Mouse (Mus musculus): Measurements from ENCODE around the gene Aldh3b2. TPM values are rescaled to one million over a fixed set of nuclear protein-coding genes. Genes with fewer than 3 reads are reported as not detected.

Aldh3b2 gene
- polyA plus RNA-seq, 1 experiment from 2014 or later, result 44.0 TPM

DNA sequence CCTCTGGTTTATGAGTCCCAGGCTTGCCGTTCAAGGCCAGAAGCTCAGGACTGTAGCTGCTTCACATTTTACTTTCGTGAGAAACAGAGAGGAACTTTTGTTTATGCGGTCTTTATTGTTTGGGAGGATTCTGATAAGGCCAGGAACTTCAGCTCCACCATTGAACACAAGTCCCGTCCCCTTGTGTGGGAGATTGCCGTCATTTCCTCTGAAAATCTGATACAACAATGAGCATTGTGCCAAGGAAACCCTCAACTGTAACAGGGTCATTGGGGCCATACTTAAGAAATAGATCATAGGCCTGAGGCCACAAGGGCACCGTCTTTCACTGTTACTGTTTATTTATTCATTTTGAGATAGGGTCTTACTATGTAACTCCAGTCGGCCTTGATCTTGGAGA is 51.1 kb downstream of the Aldh3b2 start:
- Histone ChIP-seq H3K9me3 (replicated peaks; ENCODE audit: control insufficient read depth, low read length) (no peaks in the 10 kb centered on the region; the same call in 1 of the 2 replicates), H3K4me3 (replicated peaks; ENCODE audit: low read length) (no peak overlapping the region), H3K4me1 (ENCODE audit: control insufficient read depth, insufficient read depth, low read length) (peaks cover 6% of the 10 kb centered on the region), H3K36me3 (ENCODE audit: control insufficient read depth, insufficient read depth, low read length) (no peaks in the 10 kb centered on the region), H3K27ac (ENCODE audit: low read length) (no peak overlapping the region), H3K4me2 (ENCODE audit: low read depth, low read length) (no peak overlapping the region), H3K9ac (ENCODE audit: low read length) (no peak overlapping the region), H3K27me3 (ENCODE audit: control insufficient read depth, insufficient read depth, low read length) (no peaks in the 10 kb centered on the region)
- no peak for ATAC-seq (ENCODE audit: insufficient read depth, low FRiP score)
- 62% methylated on average over 7 of the region's 7 CpGs for WGBS

DNA sequence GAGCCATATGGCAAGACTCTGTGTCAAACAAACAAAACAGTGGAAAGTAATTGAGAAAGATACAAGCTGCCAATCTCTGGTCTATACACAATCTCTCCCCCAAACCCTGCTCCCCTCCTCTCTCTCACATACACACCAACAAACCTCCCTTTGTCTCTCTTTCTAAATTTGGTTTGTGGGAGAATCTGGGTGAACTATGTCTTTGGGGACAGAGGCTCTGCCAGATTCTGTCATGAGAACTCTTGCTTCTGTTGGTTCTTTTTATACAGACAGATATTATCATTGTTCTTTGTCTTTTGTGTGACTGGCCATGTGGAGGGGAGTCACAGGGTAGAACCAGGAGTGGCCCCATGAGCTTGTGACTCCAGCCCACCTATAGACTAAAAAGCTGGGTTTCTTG is 55.4 kb downstream of the Aldh3b2 start:
- Histone ChIP-seq H3K36me3 (ENCODE audit: control insufficient read depth, insufficient read depth, low read length) (no peaks in the 10 kb centered on the region), H3K27me3 (ENCODE audit: control insufficient read depth, insufficient read depth, low read length) (no peaks in the 10 kb centered on the region), H3K9ac (ENCODE audit: low read length) (no peak overlapping the region), H3K4me2 (ENCODE audit: low read depth, low read length) (no peak overlapping the region), H3K9me3 (replicated peaks; ENCODE audit: control insufficient read depth, low read length) (no peaks in the 10 kb centered on the region; the same call in 1 of the 2 replicates), H3K4me3 (replicated peaks; ENCODE audit: low read length) (no peak overlapping the region), H3K4me1 (ENCODE audit: control insufficient read depth, insufficient read depth, low read length) (no peaks in the 10 kb centered on the region), H3K27ac (ENCODE audit: low read length) (no peak overlapping the region)
- no peak for ATAC-seq (ENCODE audit: insufficient read depth, low FRiP score)

Other genes starting within 250 kb of the Aldh3b2 start
- gene Kmt5b, start 204.9 kb upstream of the Aldh3b2 start, polyA plus RNA-seq (2015; fragmentation: Nextera tagmentation; extraction: Ambion mirVana), result 22.2 and 22.6 TPM in 2 replicates
- 42.2 and 44.4 TPM in 2 replicates for gene Chka, start 120.6 kb upstream of the Aldh3b2 start, polyA plus RNA-seq (2015; fragmentation: Nextera tagmentation; extraction: Ambion mirVana)
- gene Tcirg1, start 65.2 kb upstream of the Aldh3b2 start, polyA plus RNA-seq (2015; fragmentation: Nextera tagmentation; extraction: Ambion mirVana), result 43.1 and 46.6 TPM in 2 replicates
- 271 and 298 TPM in 2 replicates for gene Ndufs8, start 59.6 kb upstream of the Aldh3b2 start, polyA plus RNA-seq (2015; fragmentation: Nextera tagmentation; extraction: Ambion mirVana)
- gene Aldh3b1, start 42.5 kb upstream of the Aldh3b2 start, polyA plus RNA-seq (2015; fragmentation: Nextera tagmentation; extraction: Ambion mirVana), result 3.5 and 4.9 TPM in 2 replicates
- 25.6 and 29.9 TPM in 2 replicates for gene Unc93b1, start 37.1 kb upstream of the Aldh3b2 start, polyA plus RNA-seq (2015; fragmentation: Nextera tagmentation; extraction: Ambion mirVana)
- 0.39 and 0.92 TPM in 2 replicates for gene Aldh3b3, start 13.7 kb upstream of the Aldh3b2 start, polyA plus RNA-seq (2015; fragmentation: Nextera tagmentation; extraction: Ambion mirVana)
- gene Acy3, start 14.2 kb downstream of the Aldh3b2 start, polyA plus RNA-seq (2015; fragmentation: Nextera tagmentation; extraction: Ambion mirVana), result 7.8 and 10.2 TPM in 2 replicates
- 0.17 TPM in 1 of 2 replicates, not detected in the other for gene Tbx10, start 20.4 kb downstream of the Aldh3b2 start, polyA plus RNA-seq (2015; fragmentation: Nextera tagmentation; extraction: Ambion mirVana)
- gene Nudt8, start 28.3 kb downstream of the Aldh3b2 start, polyA plus RNA-seq (2015; fragmentation: Nextera tagmentation; extraction: Ambion mirVana), result 30.5 and 31.3 TPM in 2 replicates
- 2.8 and 3.4 TPM in 2 replicates for gene Gm49405, start 28.3 kb downstream of the Aldh3b2 start, polyA plus RNA-seq (2015; fragmentation: Nextera tagmentation; extraction: Ambion mirVana)
- 3.8 and 4.8 TPM in 2 replicates for gene Doc2g, start 31.0 kb downstream of the Aldh3b2 start, polyA plus RNA-seq (2015; fragmentation: Nextera tagmentation; extraction: Ambion mirVana)
- gene Ndufv1, start 40.5 kb downstream of the Aldh3b2 start, polyA plus RNA-seq (2015; fragmentation: Nextera tagmentation; extraction: Ambion mirVana), result 222 and 223 TPM in 2 replicates
- 793 and 833 TPM in 2 replicates for gene Gstp1, start 65.7 kb downstream of the Aldh3b2 start, polyA plus RNA-seq (2015; fragmentation: Nextera tagmentation; extraction: Ambion mirVana)
- gene Gstp2, start 73.7 kb downstream of the Aldh3b2 start, polyA plus RNA-seq (2015; fragmentation: Nextera tagmentation; extraction: Ambion mirVana), result 24.2 and 28.7 TPM in 2 replicates
- 5.3 and 6.1 TPM in 2 replicates for gene Gstp3, start 87.2 kb downstream of the Aldh3b2 start, polyA plus RNA-seq (2015; fragmentation: Nextera tagmentation; extraction: Ambion mirVana)
- gene Cabp2, start 109.2 kb downstream of the Aldh3b2 start, polyA plus RNA-seq (2015; fragmentation: Nextera tagmentation; extraction: Ambion mirVana), result 2.9 and 4.2 TPM in 2 replicates
- 115 and 128 TPM in 2 replicates for gene Cdk2ap2, start 124.9 kb downstream of the Aldh3b2 start, polyA plus RNA-seq (2015; fragmentation: Nextera tagmentation; extraction: Ambion mirVana)
- gene Pitpnm1, start 127.7 kb downstream of the Aldh3b2 start, polyA plus RNA-seq (2015; fragmentation: Nextera tagmentation; extraction: Ambion mirVana), result 13.8 and 14.9 TPM in 2 replicates
- gene Aip, start 153.5 kb downstream of the Aldh3b2 start, polyA plus RNA-seq (2015; fragmentation: Nextera tagmentation; extraction: Ambion mirVana), result 86.9 and 90.8 TPM in 2 replicates
- gene Gpr152, start 167.5 kb downstream of the Aldh3b2 start, polyA plus RNA-seq (2015; fragmentation: Nextera tagmentation; extraction: Ambion mirVana), result not detected in 2 replicates
- gene Cabp4, start 171.7 kb downstream of the Aldh3b2 start, polyA plus RNA-seq (2015; fragmentation: Nextera tagmentation; extraction: Ambion mirVana), result 0.12 TPM in 1 of 2 replicates, not detected in the other
- gene Coro1b, start 176.3 kb downstream of the Aldh3b2 start, polyA plus RNA-seq (2015; fragmentation: Nextera tagmentation; extraction: Ambion mirVana), result 176 and 182 TPM in 2 replicates
- gene Ptprcap, start 181.3 kb downstream of the Aldh3b2 start, polyA plus RNA-seq (2015; fragmentation: Nextera tagmentation; extraction: Ambion mirVana), result 5.8 and 6.2 TPM in 2 replicates
- 50.2 and 60.4 TPM in 2 replicates for gene Rps6kb2, start 191.0 kb downstream of the Aldh3b2 start, polyA plus RNA-seq (2015; fragmentation: Nextera tagmentation; extraction: Ambion mirVana)
- 1.8 and 3.1 TPM in 2 replicates for gene Carns1, start 203.2 kb downstream of the Aldh3b2 start, polyA plus RNA-seq (2015; fragmentation: Nextera tagmentation; extraction: Ambion mirVana)
- 3.6 and 3.8 TPM in 2 replicates for gene Tbc1d10c, start 219.0 kb downstream of the Aldh3b2 start, polyA plus RNA-seq (2015; fragmentation: Nextera tagmentation; extraction: Ambion mirVana)
- gene Ppp1ca, start 219.7 kb downstream of the Aldh3b2 start, polyA plus RNA-seq (2015; fragmentation: Nextera tagmentation; extraction: Ambion mirVana), result 727 and 779 TPM in 2 replicates
- gene Rad9a, start 229.3 kb downstream of the Aldh3b2 start, polyA plus RNA-seq (2015; fragmentation: Nextera tagmentation; extraction: Ambion mirVana), result 26.2 and 26.7 TPM in 2 replicates
- gene Clcf1, start 241.9 kb downstream of the Aldh3b2 start, polyA plus RNA-seq (2015; fragmentation: Nextera tagmentation; extraction: Ambion mirVana), result 5.3 and 6.3 TPM in 2 replicates
- gene AC109138.7, start 242.0 kb downstream of the Aldh3b2 start, polyA plus RNA-seq (2015; fragmentation: Nextera tagmentation; extraction: Ambion mirVana), result not detected in 2 replicates